Mouse (Mus musculus): Measurements from ENCODE around the gene Fam208b. TPM values are rescaled to one million over a fixed set of nuclear protein-coding genes. Genes with fewer than 3 reads are reported as not detected.
"Not testable (repeated sequence)": the region's sequence is repeated elsewhere in the genome, so short reads cannot be mapped to it uniquely, and the experiment has no call there.

The Fam208b gene
- polyA plus RNA-seq, 1 experiment from 2014 or later, result 13.8 TPM

- Histone ChIP-seq H3K9ac (ENCODE audit: low read length) (no peak overlapping the region), H3K27me3 (replicated peaks; ENCODE audit: control insufficient read depth, insufficient read depth, low read length) (no peaks in the 10 kb centered on the region), H3K9me3 (ENCODE audit: control insufficient read depth, low read length) (peaks cover 4% of the 10 kb centered on the region; the same call in 1 of the 2 replicates), H3K4me3 (ENCODE audit: low read depth, low read length) (no peak overlapping the region), H3K4me2 (ENCODE audit: low read length) (no peak overlapping the region), H3K36me3 (ENCODE audit: control insufficient read depth, insufficient read depth, low read length) (no peaks in the 10 kb centered on the region), H3K27ac (ENCODE audit: low read depth) (no peak overlapping the region), H3K4me1 (replicated peaks; ENCODE audit: control insufficient read depth, insufficient read depth, low read length) (no peaks in the 10 kb centered on the region; the same call in 1 of the 2 replicates)
- ATAC-seq (replicated peaks; ENCODE audit: low FRiP score, low TSS enrichment, low read depth) (no peak), DNase-seq (ENCODE audit: low spot score) (no peak)
- WGBS, result 65% methylated on average over 4 of the region's 4 CpGs
These were observed 78.5 kb downstream of the Fam208b start for GRCm38 (mm10) chr13:3532451-3532850.

- no peak overlapping the region for H3K4me3 ChIP-seq (ENCODE audit: low read depth, low read length)
- H3K4me1 ChIP-seq (replicated peaks; ENCODE audit: control insufficient read depth, insufficient read depth, low read length), result no peaks in the 10 kb centered on the region
- H3K27me3 ChIP-seq (replicated peaks; ENCODE audit: control insufficient read depth, insufficient read depth, low read length), result no peaks in the 10 kb centered on the region
- peaks cover 4% of the 10 kb centered on the region; the same call in 1 of the 2 replicates for H3K9me3 ChIP-seq (ENCODE audit: control insufficient read depth, low read length)
- 0 out of 2 replicates have a peak, but pooled peaks have one; percentile 43 for ATAC-seq (replicated peaks; ENCODE audit: low FRiP score, low TSS enrichment, low read depth)
- no peak overlapping the region for H3K27ac ChIP-seq (ENCODE audit: low read depth)
- WGBS, result 60% methylated on average over 10 of the region's 10 CpGs
- H3K4me2 ChIP-seq (ENCODE audit: low read length), result no peak overlapping the region
- H3K9ac ChIP-seq (ENCODE audit: low read length), result no peak overlapping the region
- no peaks in the 10 kb centered on the region for H3K36me3 ChIP-seq (ENCODE audit: control insufficient read depth, insufficient read depth, low read length)
- DNase-seq (ENCODE audit: low spot score), result no peak
These were observed 79.1 kb downstream of the Fam208b start for GRCm38 (mm10) chr13:3531692-3532320.

GRCm38 (mm10) chr13:3531176-3531575 lies 79.7 kb downstream of the Fam208b start:
- not testable (repeated sequence) for H3K4me3 ChIP-seq (ENCODE audit: low read depth, low read length); H3K4me2 ChIP-seq (ENCODE audit: low read length); H3K4me1 ChIP-seq (replicated peaks; ENCODE audit: control insufficient read depth, insufficient read depth, low read length); DNase-seq (ENCODE audit: low spot score); H3K27ac ChIP-seq (ENCODE audit: low read depth); H3K9ac ChIP-seq (ENCODE audit: low read length); H3K9me3 ChIP-seq (ENCODE audit: control insufficient read depth, low read length); H3K36me3 ChIP-seq (ENCODE audit: control insufficient read depth, insufficient read depth, low read length); ATAC-seq (replicated peaks; ENCODE audit: low FRiP score, low TSS enrichment, low read depth); H3K27me3 ChIP-seq (replicated peaks; ENCODE audit: control insufficient read depth, insufficient read depth, low read length)
- 58% methylated on average over 2 of the region's 2 CpGs for WGBS

- WGBS, result 63% methylated on average over 3 of the region's 3 CpGs
These were observed 80.5 kb downstream of the Fam208b start for GRCm38 (mm10) chr13:3530451-3530850.

GRCm38 (mm10) chr13:3526328-3526727 lies 84.6 kb downstream of the Fam208b start:
- Histone ChIP-seq H3K4me2 (ENCODE audit: low read length) (no peak overlapping the region), H3K27ac (ENCODE audit: low read depth) (no peak overlapping the region), H3K36me3 (ENCODE audit: control insufficient read depth, insufficient read depth, low read length) (no peaks in the 10 kb centered on the region), H3K4me3 (ENCODE audit: low read depth, low read length) (no peak overlapping the region), H3K9me3 (ENCODE audit: control insufficient read depth, low read length) (no peaks in the 10 kb centered on the region), H3K27me3 (replicated peaks; ENCODE audit: control insufficient read depth, insufficient read depth, low read length) (no peaks in the 10 kb centered on the region), H3K9ac (ENCODE audit: low read length) (no peak overlapping the region), H3K4me1 (replicated peaks; ENCODE audit: control insufficient read depth, insufficient read depth, low read length) (no peaks in the 10 kb centered on the region)
- 80% methylated on average over 8 of the region's 8 CpGs for WGBS
- no peak for DNase-seq (ENCODE audit: low spot score)
- no peak for ATAC-seq (replicated peaks; ENCODE audit: low FRiP score, low TSS enrichment, low read depth)

More at GRCm38 (mm10) chr13:3530451-3530850, 80.5 kb downstream of the Fam208b start:
- no peaks in the 10 kb centered on the region for H3K9me3 ChIP-seq (ENCODE audit: control insufficient read depth, low read length)
- no peaks in the 10 kb centered on the region for H3K4me1 ChIP-seq (replicated peaks; ENCODE audit: control insufficient read depth, insufficient read depth, low read length)
- H3K27me3 ChIP-seq (replicated peaks; ENCODE audit: control insufficient read depth, insufficient read depth, low read length), result no peaks in the 10 kb centered on the region
- DNase-seq (ENCODE audit: low spot score), result no peak
- H3K4me2 ChIP-seq (ENCODE audit: low read length), result no peak overlapping the region
- H3K27ac ChIP-seq (ENCODE audit: low read depth), result no peak overlapping the region
- no peak for ATAC-seq (replicated peaks; ENCODE audit: low FRiP score, low TSS enrichment, low read depth)
- no peak overlapping the region for H3K4me3 ChIP-seq (ENCODE audit: low read depth, low read length)
- no peaks in the 10 kb centered on the region for H3K36me3 ChIP-seq (ENCODE audit: control insufficient read depth, insufficient read depth, low read length)
- no peak overlapping the region for H3K9ac ChIP-seq (ENCODE audit: low read length)

GRCm38 (mm10) chr13:3525611-3526051 lies 85.3 kb downstream of the Fam208b start:
- H3K27me3 ChIP-seq (replicated peaks; ENCODE audit: control insufficient read depth, insufficient read depth, low read length), result no peaks in the 10 kb centered on the region
- H3K4me2 ChIP-seq (ENCODE audit: low read length), result no peak overlapping the region
- no peaks in the 10 kb centered on the region for H3K9me3 ChIP-seq (ENCODE audit: control insufficient read depth, low read length)
- 62% methylated on average over 4 of the region's 4 CpGs for WGBS
- no peaks in the 10 kb centered on the region for H3K4me1 ChIP-seq (replicated peaks; ENCODE audit: control insufficient read depth, insufficient read depth, low read length)
- no peak overlapping the region for H3K4me3 ChIP-seq (ENCODE audit: low read depth, low read length)
- ATAC-seq (replicated peaks; ENCODE audit: low FRiP score, low TSS enrichment, low read depth) (no peak), DNase-seq (ENCODE audit: low spot score) (no peak)
- no peaks in the 10 kb centered on the region for H3K36me3 ChIP-seq (ENCODE audit: control insufficient read depth, insufficient read depth, low read length)
- no peak overlapping the region for H3K9ac ChIP-seq (ENCODE audit: low read length)
- no peak overlapping the region for H3K27ac ChIP-seq (ENCODE audit: low read depth)

- Histone ChIP-seq H3K36me3 (ENCODE audit: control insufficient read depth, insufficient read depth, low read length) (no peaks in the 10 kb centered on the region), H3K9me3 (ENCODE audit: control insufficient read depth, low read length) (no peaks in the 10 kb centered on the region), H3K4me1 (replicated peaks; ENCODE audit: control insufficient read depth, insufficient read depth, low read length) (no peaks in the 10 kb centered on the region), H3K27ac (ENCODE audit: low read depth) (no peak overlapping the region), H3K27me3 (replicated peaks; ENCODE audit: control insufficient read depth, insufficient read depth, low read length) (no peaks in the 10 kb centered on the region), H3K9ac (ENCODE audit: low read length) (no peak overlapping the region), H3K4me2 (ENCODE audit: low read length) (no peak overlapping the region), H3K4me3 (ENCODE audit: low read depth, low read length) (no peak overlapping the region)
- ATAC-seq (replicated peaks; ENCODE audit: low FRiP score, low TSS enrichment, low read depth) (no peak), DNase-seq (ENCODE audit: low spot score) (no peak)
- 78% methylated on average over 1 of the region's 1 CpGs for WGBS
These were observed 87.0 kb downstream of the Fam208b start for GRCm38 (mm10) chr13:3523946-3524345.

- DNase-seq (ENCODE audit: low spot score), result no peak
- Histone ChIP-seq H3K36me3 (ENCODE audit: control insufficient read depth, insufficient read depth, low read length) (no peaks in the 10 kb centered on the region), H3K9ac (ENCODE audit: low read length) (no peak overlapping the region), H3K4me2 (ENCODE audit: low read length) (no peak overlapping the region), H3K27me3 (replicated peaks; ENCODE audit: control insufficient read depth, insufficient read depth, low read length) (no peaks in the 10 kb centered on the region), H3K4me3 (ENCODE audit: low read depth, low read length) (no peak overlapping the region), H3K27ac (ENCODE audit: low read depth) (no peak overlapping the region), H3K9me3 (ENCODE audit: control insufficient read depth, low read length) (no peaks in the 10 kb centered on the region), H3K4me1 (replicated peaks; ENCODE audit: control insufficient read depth, insufficient read depth, low read length) (no peaks in the 10 kb centered on the region)
- no peak for ATAC-seq (replicated peaks; ENCODE audit: low FRiP score, low TSS enrichment, low read depth)
- WGBS, result 49% methylated on average over 6 of the region's 6 CpGs
These were observed 87.4 kb downstream of the Fam208b start for GRCm38 (mm10) chr13:3523459-3523858.

GRCm38 (mm10) chr13:3519994-3520393 lies 90.9 kb downstream of the Fam208b start:
- not testable (repeated sequence) for H3K4me1 ChIP-seq (replicated peaks; ENCODE audit: control insufficient read depth, insufficient read depth, low read length); H3K4me3 ChIP-seq (ENCODE audit: low read depth, low read length); H3K9me3 ChIP-seq (ENCODE audit: control insufficient read depth, low read length); H3K9ac ChIP-seq (ENCODE audit: low read length); ATAC-seq (replicated peaks; ENCODE audit: low FRiP score, low TSS enrichment, low read depth); DNase-seq (ENCODE audit: low spot score); H3K4me2 ChIP-seq (ENCODE audit: low read length); H3K36me3 ChIP-seq (ENCODE audit: control insufficient read depth, insufficient read depth, low read length); H3K27me3 ChIP-seq (replicated peaks; ENCODE audit: control insufficient read depth, insufficient read depth, low read length); H3K27ac ChIP-seq (ENCODE audit: low read depth)
- WGBS, result 12% methylated on average over 1 of the region's 1 CpGs

All from intestine, embryonic 14.5 days (tissue).